Mouse (Mus musculus): Measurements from ENCODE around the gene Ccdc121.

DNA sequence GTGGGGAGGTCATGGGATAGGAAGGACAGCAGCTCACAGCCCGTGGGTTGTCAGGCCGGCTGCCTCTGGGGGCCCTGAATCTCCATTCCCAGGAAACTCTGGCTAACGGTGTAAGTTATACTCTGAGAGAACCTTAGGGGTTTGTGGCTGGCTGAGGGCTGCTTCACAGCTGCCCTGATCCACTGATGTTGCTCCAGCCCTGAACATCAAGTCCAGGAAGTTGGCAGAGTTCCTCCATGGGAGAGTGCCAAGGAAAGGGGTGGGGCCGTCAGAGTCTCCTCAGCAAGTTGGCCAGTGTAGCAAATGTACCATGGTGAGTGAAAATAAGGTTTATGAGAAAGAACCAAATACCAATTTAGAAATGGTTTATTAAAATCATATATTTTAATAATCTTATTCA, 18.1 kb upstream of the Ccdc121 start:
- TF ChIP-seq CHD2 (IDR thresholded peaks at IDR 0.05; ENCODE audit: low read depth, low read length): no peak
- no peak for TF ChIP-seq ZC3H11A (IDR thresholded peaks at IDR 0.05; ENCODE audit: borderline replicate concordance, low read depth, low read length)
